Mouse (Mus musculus) liver, embryonic 14.5 days (tissue): ENCODE data around the gene Hist1h2bc. TPM values are rescaled to one million over a fixed set of nuclear protein-coding genes. Genes with fewer than 3 reads are reported as not detected.
A peak's percentile ranks its signal among the peaks of the same experiment; 100 is the strongest.

Source experiments
- ATAC-seq: fragments of 200-750 bp; cut with Nextera tagmentation; 2 replicates; pipeline ENCODE4 v1.8.0; 2017; ENCODE audit warnings: moderate number of reproducible peaks, mild to moderate bottlenecking, moderate library complexity; ENCODE audit not compliant: insufficient read depth
- DNase-seq, 3 experiments: peaks; one replicate each; pipeline ENCODE4 v3.0.0-alpha.2; 2012 to 2013; ENCODE audit warnings: low read depth in 3 of 3, low spot score in 3 of 3
- H3K27ac ChIP-seq: fragments of 300-500 bp; sonication (generic); 2 replicates; pipeline ENCODE4 v1.5.1; 2014; ENCODE audit warnings: moderate library complexity, mild to moderate bottlenecking, control low read depth, inconsistent platforms
- H3K27me3 ChIP-seq: fragments of 300-500 bp; sonication (generic); 2 replicates; pipeline ENCODE4 v1.6.1; 2014; ENCODE audit warnings: mild to moderate bottlenecking, low read length, moderate library complexity; ENCODE audit not compliant: control insufficient read depth, insufficient read depth
- H3K36me3 ChIP-seq: fragments of 300-500 bp; sonication (generic); replicated peaks from 2 replicates; pipeline ENCODE4 v1.6.1; 2014; ENCODE audit warnings: low read depth; ENCODE audit not compliant: control insufficient read depth, insufficient read depth
- H3K4me1 ChIP-seq, 2 experiments: fragments of 200-500 bp in 1 of 2; fragments of 300-500 bp in 1 of 2; sonication (generic) in 1 of 2; replicated peaks; 2 replicates each; pipeline ENCODE4 v1.6.1; 2012 to 2014; ENCODE audit warnings: antibody characterized with exemption in 1 of 2, inconsistent platforms in 1 of 2, low read length in 1 of 2; ENCODE audit not compliant: control insufficient read depth in 2 of 2, insufficient read depth in 2 of 2
- H3K4me2 ChIP-seq: fragments of 300-500 bp; sonication (generic); 2 replicates; pipeline ENCODE4 v1.6.1; 2014; ENCODE audit warnings: low read depth, mild to moderate bottlenecking, control low read depth, moderate library complexity
- H3K4me3 ChIP-seq, 2 experiments: fragments of 200-500 bp in 1 of 2; fragments of 300-500 bp in 1 of 2; sonication (generic) in 1 of 2; 2 replicates each; pipeline ENCODE4 v1.5.1; 2012 to 2014; ENCODE audit warnings: low read depth in 2 of 2, low read length in 2 of 2, mild to moderate bottlenecking in 2 of 2, control low read depth in 1 of 2, inconsistent platforms in 1 of 2, moderate library complexity in 1 of 2; ENCODE audit not compliant: insufficient read depth in 1 of 2
- H3K9ac ChIP-seq: fragments of 300-500 bp; sonication (generic); replicated peaks from 2 replicates; pipeline ENCODE4 v1.6.1; 2014; ENCODE audit warnings: mild to moderate bottlenecking, control low read depth, moderate library complexity
- H3K9me3 ChIP-seq: fragments of 300-500 bp; sonication (generic); 2 replicates; pipeline ENCODE4 v1.6.1; 2016; ENCODE audit warnings: low read length, mixed read lengths; ENCODE audit not compliant: control insufficient read depth
- CTCF ChIP-seq: IDR thresholded peaks from 2 replicates; pipeline ENCODE4 v1.5.1; 2016; ENCODE audit warnings: antibody characterized with exemption, low read depth, control low read depth
- EP300 ChIP-seq: IDR thresholded peaks from 2 replicates; pipeline ENCODE4 v1.6.1; 2016; ENCODE audit warnings: antibody characterized with exemption, low read depth
- WGBS: fragments of 180-500 bp; shearing (Covaris S2); extraction: QIAGEN DNeasy Blood & Tissue Kit; methylation state at CpG from one replicate; pipeline ENCODE4 v1.1.7; 2014; ENCODE audit not compliant: insufficient replicate concordance; 5-methylcytosine and 5-hydroxymethylcytosine counted together
- polyA plus RNA-seq, 2 experiments: library from polyadenylated mRNA; depleted of rRNA in 1 of 2; stranded (reverse) in 1 of 2; unstranded in 1 of 2; fragments of >200 nt; fragmentation: Nextera tagmentation in 1 of 2; extraction: Ambion mirVana in 1 of 2; gene quantifications; 2 replicates each; pipeline versions ENCODE4 v1.2.1 to v1.2.3; 2012 to 2014

Gene Hist1h2bc
- polyA plus RNA-seq, 2 experiments = 79.7 to 106 TPM

DNA sequence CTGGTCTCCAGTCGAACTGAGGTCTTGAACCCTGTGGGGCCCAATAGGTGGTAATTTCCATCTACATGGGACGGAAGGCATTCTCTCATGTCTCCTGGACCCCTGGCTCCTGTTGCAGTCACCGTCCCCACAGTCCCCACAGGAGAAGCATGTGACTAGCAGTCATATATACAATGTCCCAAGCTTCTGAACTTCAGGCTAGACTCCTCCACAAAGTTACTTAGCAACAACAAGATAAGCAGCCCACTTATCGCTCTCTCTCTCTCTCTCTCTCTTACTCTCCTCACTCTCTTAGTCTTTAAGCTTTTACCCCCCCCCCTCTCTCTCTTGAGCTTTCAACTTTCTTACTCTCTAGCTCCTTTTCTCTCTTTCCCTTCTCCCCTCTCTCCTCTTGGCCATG lies 40.2 kb downstream of the Hist1h2bc start:
- H3K9me3 ChIP-seq = no peaks in the 10 kb centered on the region
- H3K27ac ChIP-seq = no peak overlapping the region
- DNase-seq (no peak), ATAC-seq (peak; percentile 69; the same call in 1 of the 2 replicates)
- H3K9ac ChIP-seq = no peak overlapping the region
- no peaks in the 10 kb centered on the region for H3K27me3 ChIP-seq
- H3K4me1 ChIP-seq = peaks cover 15 to 29% of the 10 kb centered on the region in 2 experiments
- TF ChIP-seq CTCF = no peak
- TF ChIP-seq EP300 = no peak
- H3K36me3 ChIP-seq = no peaks in the 10 kb centered on the region
- WGBS = 44% methylated on average over 4 of the region's 4 CpGs
- H3K4me3 ChIP-seq = no peak overlapping the region
- no peak overlapping the region for H3K4me2 ChIP-seq

DNA sequence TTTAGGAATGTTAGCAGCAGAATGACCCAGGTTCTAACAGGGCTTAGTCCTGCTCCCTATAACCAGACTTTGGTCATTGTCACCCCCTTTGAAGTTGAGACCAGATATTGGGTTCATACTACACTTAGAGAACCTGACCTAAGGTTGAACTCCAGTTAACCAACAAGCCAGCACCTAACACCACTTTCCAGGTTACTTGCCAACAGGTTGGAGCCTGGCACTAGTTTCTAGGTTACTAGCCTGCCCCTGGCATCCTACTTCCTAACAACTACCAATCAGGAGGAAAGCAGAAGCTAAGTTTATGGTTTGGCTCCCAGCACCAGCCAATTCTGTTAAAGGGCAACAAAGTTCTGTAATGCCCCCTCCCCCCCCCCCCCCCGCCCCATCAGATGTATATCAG lies 41.2 kb downstream of the Hist1h2bc start:
- Histone ChIP-seq H3K27ac (no peak overlapping the region), H3K4me3 (no peak overlapping the region), H3K9me3 (no peaks in the 10 kb centered on the region), H3K36me3 (no peaks in the 10 kb centered on the region), H3K4me2 (no peak overlapping the region), H3K27me3 (no peaks in the 10 kb centered on the region), H3K4me1 (peaks cover 15 to 33% of the 10 kb centered on the region in 2 experiments), H3K9ac (no peak overlapping the region)
- 33% methylated on average over 1 of the region's 1 CpGs for WGBS
- ATAC-seq = no peak
- DNase-seq = no peak
- TF ChIP-seq CTCF = no peak
- no peak for TF ChIP-seq EP300

DNA sequence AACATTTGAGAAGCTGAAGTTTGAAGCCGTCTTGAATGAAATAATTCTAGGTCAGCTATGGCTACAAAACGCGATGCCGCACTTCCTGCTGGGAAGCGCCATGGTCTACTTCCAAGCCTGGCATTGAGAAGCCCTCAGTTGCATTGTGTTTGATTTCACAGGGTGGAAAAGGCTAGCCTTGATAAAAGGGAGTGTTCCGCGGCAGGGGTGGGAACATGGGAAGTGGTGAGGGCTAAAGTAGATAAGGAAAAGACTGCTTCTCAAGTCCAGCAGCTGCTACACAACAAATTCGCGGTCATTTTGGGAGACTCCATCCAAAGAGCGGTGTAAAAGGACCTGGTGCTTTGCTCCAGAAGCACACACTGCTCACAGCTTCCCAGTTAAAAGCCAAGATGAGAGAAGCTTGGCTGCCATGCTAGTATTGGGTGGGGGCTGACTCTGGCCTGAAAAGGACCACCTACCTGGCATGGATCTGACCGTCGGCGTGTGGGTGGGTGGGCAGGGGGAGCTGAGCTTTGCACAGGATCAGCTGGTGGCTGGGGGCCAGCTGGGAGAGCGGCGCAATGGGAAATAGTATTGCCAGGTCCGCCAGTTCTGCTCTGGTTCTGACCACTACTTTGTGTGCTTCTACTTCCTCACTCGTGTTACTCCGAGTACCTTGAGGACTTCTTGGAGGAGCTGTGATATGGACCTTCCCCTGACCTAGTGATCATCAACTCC lies 44.6 kb downstream of the Hist1h2bc start:
- no peak for ATAC-seq

DNA sequence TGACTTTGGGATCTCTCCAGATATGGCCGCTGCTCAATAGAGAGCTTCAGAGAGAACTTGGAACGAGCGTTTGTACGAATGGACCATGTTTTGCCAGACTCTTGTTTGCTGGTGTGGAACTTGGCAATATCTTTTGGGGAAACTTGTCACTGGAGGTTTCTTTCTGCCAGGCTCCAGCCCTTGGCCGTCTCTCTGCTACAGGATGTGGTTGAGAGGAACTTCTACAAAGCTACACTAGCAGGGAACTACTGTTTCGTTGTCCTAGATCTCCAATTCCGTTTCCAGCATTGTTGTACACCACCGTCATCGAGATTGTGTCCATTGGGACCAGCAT lies 45.2 kb downstream of the Hist1h2bc start:
- TF ChIP-seq EP300 = no peak
- TF ChIP-seq CTCF = no peak
- Histone ChIP-seq H3K4me2 (no peak overlapping the region), H3K4me1 (peaks cover 15 to 27% of the 10 kb centered on the region in 2 experiments), H3K27me3 (no peaks in the 10 kb centered on the region), H3K27ac (no peak overlapping the region), H3K4me3 (no peak overlapping the region), H3K9me3 (no peaks in the 10 kb centered on the region), H3K36me3 (no peaks in the 10 kb centered on the region), H3K9ac (0 out of 2 replicates have a peak overlapping the region, but pooled peaks have one; percentile 33)
- 47% methylated on average over 9 of the region's 9 CpGs for WGBS
- no peak for DNase-seq
- ATAC-seq = no peak

More for the DNA sequence above, 44.6 kb downstream of the Hist1h2bc start:
- Histone ChIP-seq H3K9ac (no peak overlapping the region; the same call in 1 of the 2 replicates), H3K9me3 (no peaks in the 10 kb centered on the region), H3K4me2 (peak overlapping the region; percentile 11; the same call in 1 of the 2 replicates), H3K4me1 (peaks cover 17 to 32% of the 10 kb centered on the region in 2 experiments), H3K27me3 (no peaks in the 10 kb centered on the region), H3K4me3 (no peak overlapping the region), H3K36me3 (no peaks in the 10 kb centered on the region), H3K27ac (no peak overlapping the region)
- no peak for DNase-seq
- TF ChIP-seq CTCF = no peak
- TF ChIP-seq EP300 = no peak
- 41% methylated on average over 18 of the region's 18 CpGs for WGBS

DNA sequence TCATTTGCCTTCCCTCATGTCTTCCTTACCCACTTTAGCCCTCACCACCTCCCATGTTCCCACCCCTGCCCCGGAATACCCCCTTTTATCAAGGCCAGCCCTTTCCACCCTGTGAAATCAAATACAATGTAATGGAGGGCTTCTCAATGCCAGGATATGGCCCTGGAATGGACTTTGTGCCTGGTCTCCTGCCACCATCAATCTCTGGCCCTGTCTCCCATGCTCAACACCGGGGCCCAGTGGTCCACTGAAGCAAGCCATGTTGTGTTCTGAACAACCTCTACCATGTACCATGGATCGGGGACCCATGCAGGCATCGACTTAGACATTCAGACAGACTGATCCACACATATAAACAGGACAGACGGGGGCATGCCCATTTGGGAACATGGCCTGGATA lies 45.7 kb downstream of the Hist1h2bc start:
- Histone ChIP-seq H3K36me3 (no peaks in the 10 kb centered on the region), H3K4me2 (no peak overlapping the region), H3K9ac (0 out of 2 replicates have a peak overlapping the region, but pooled peaks have one; percentile 33), H3K9me3 (no peaks in the 10 kb centered on the region), H3K4me3 (no peak overlapping the region), H3K27me3 (no peaks in the 10 kb centered on the region), H3K27ac (no peak overlapping the region), H3K4me1 (peaks cover 13 to 22% of the 10 kb centered on the region in 2 experiments)
- 80% methylated on average over 5 of the region's 5 CpGs for WGBS
- no peak for TF ChIP-seq EP300
- ATAC-seq (no peak), DNase-seq (no peak)
